ENCODE assay signal across 9 mouse cellular contexts in the genomic region with DNA sequence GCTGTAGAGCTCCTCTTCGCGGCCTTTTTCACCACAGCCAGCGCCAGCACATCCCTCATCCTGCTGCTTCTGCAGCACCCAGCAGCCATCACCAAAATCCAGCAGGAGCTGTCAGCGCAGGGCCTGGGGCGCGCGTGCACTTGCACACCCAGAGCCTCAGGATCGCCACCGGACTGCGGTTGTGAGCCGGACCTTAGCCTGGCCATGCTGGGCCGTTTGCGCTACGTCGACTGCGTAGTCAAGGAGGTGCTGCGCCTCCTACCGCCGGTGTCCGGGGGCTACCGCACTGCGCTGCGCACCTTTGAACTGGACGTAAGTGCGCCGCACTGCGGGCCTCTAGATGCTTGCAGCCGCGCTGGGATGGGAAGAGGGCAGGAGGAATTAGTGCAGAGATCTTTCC. TPM values are rescaled to one million over a fixed set of nuclear protein-coding genes. Genes with fewer than 3 reads are reported as not detected.
DNase-seq lines count a peak whose midpoint lies in the region; ATAC-seq and TF ChIP-seq lines count a peak whose summit lies in the region.
"Had no signal": no experiment of that assay in that cellular context is flagged by ENCODE, and none has a peak within 500 bp of the region (broad histone marks: within the 10 kb centered on the region; RNA-seq: fewer than 3 reads in every experiment).

No protein-coding gene starts in this region.

- H3K4me3 ChIP-seq in layer of hippocampus, adult 2 months, result no peak overlapping the region
- H3K4me3 ChIP-seq in embryonic facial prominence, embryonic 15.5 days (replicated peaks), result peak overlapping the region; percentile 8; the same call in 1 of the 2 replicates
- H3K4me3 ChIP-seq in intestine, embryonic 16.5 days (ENCODE audit: low read length), result no peak overlapping the region
- H3K4me3 ChIP-seq in neural tube, embryonic 14.5 days (ENCODE audit: low read depth, low read length), result no peak overlapping the region

- H3K36me3 ChIP-seq in embryonic facial prominence, embryonic 15.5 days, result no peaks in the 10 kb centered on the region
- no peaks in the 10 kb centered on the region for H3K36me3 ChIP-seq in intestine, embryonic 16.5 days (ENCODE audit: control insufficient read depth, insufficient read depth, low read length)
- no peaks in the 10 kb centered on the region for H3K36me3 ChIP-seq in neural tube, embryonic 14.5 days (ENCODE audit: control insufficient read depth, insufficient read depth, low read length)

- TF ChIP-seq CTCF in layer of hippocampus, adult 2 months (conservative IDR thresholded peaks at IDR 0.05), result peak; percentile 50

- H3K9ac ChIP-seq in embryonic facial prominence, embryonic 15.5 days, result no peak overlapping the region
- no peak overlapping the region for H3K9ac ChIP-seq in intestine, embryonic 16.5 days (ENCODE audit: low read depth, low read length)
- no peak overlapping the region for H3K9ac ChIP-seq in neural tube, embryonic 14.5 days (replicated peaks; ENCODE audit: low read depth, low read length)

- H3K9me3 ChIP-seq in embryonic facial prominence, embryonic 15.5 days (replicated peaks), result no peaks in the 10 kb centered on the region
- H3K9me3 ChIP-seq in intestine, embryonic 16.5 days (ENCODE audit: control insufficient read depth, low read length), result no peaks in the 10 kb centered on the region
- H3K9me3 ChIP-seq in neural tube, embryonic 14.5 days (ENCODE audit: control insufficient read depth, low read length), result no peaks in the 10 kb centered on the region

- DNase-seq in layer of hippocampus, adult 2 months (ENCODE audit: low spot score in 2 of 2), result no peak
- DNase-seq in layer of hippocampus, adult 11-12 months (ENCODE audit: low spot score), result no peak
- no peak for DNase-seq in gastrocnemius, postnatal 25 days
- no peak for DNase-seq in frontal cortex, postnatal 14 days (ENCODE audit: low spot score in 2 of 2)
- no peak for DNase-seq in cerebellum, postnatal 25 days
- DNase-seq: kidney, adult 8-10 months had no signal

- no peak for ATAC-seq in embryonic facial prominence, embryonic 15.5 days (ENCODE audit: insufficient number of reproducible peaks, low FRiP score, low TSS enrichment, low read depth)
- 0 out of 2 replicates have a peak, but pooled peaks have one; percentile 31 for ATAC-seq in intestine, embryonic 16.5 days
- no peak for ATAC-seq in neural tube, embryonic 14.5 days (ENCODE audit: low read depth)

- H3K27ac ChIP-seq in layer of hippocampus, adult 2 months, result no peak overlapping the region
- H3K27ac ChIP-seq in embryonic facial prominence, embryonic 15.5 days (replicated peaks), result no peak overlapping the region
- no peak overlapping the region for H3K27ac ChIP-seq in intestine, embryonic 16.5 days (ENCODE audit: low read length)
- no peak overlapping the region for H3K27ac ChIP-seq in neural tube, embryonic 14.5 days (ENCODE audit: low read depth, low read length)

- peaks cover 100% of the 10 kb centered on the region for H3K27me3 ChIP-seq in embryonic facial prominence, embryonic 15.5 days
- peaks cover 98% of the 10 kb centered on the region for H3K27me3 ChIP-seq in intestine, embryonic 16.5 days (replicated peaks; ENCODE audit: control insufficient read depth, insufficient read depth, low read length)
- H3K27me3 ChIP-seq in neural tube, embryonic 14.5 days (ENCODE audit: control insufficient read depth, insufficient read depth, low read length), result peaks cover 97% of the 10 kb centered on the region

- peak overlapping the region; percentile 31 for H3K4me2 ChIP-seq in embryonic facial prominence, embryonic 15.5 days (replicated peaks)
- H3K4me2 ChIP-seq in intestine, embryonic 16.5 days (ENCODE audit: low read depth, low read length), result no peak overlapping the region
- peak overlapping the region; percentile 24; the same call in 1 of the 2 replicates for H3K4me2 ChIP-seq in neural tube, embryonic 14.5 days (ENCODE audit: low read depth, low read length)

- WGBS in embryonic facial prominence, embryonic 15.5 days, result 7% methylated on average over 29 of the region's 29 CpGs
- WGBS in intestine, embryonic 16.5 days, result 6% methylated on average over 29 of the region's 29 CpGs
- 1% methylated on average over 29 of the region's 29 CpGs for WGBS in neural tube, embryonic 14.5 days

- H3K4me1 ChIP-seq in embryonic facial prominence, embryonic 15.5 days, result peaks cover 30% of the 10 kb centered on the region
- H3K4me1 ChIP-seq in intestine, embryonic 16.5 days (ENCODE audit: control insufficient read depth, insufficient read depth, low read length), result peaks cover 5% of the 10 kb centered on the region; the same call in 1 of the 2 replicates
- H3K4me1 ChIP-seq in neural tube, embryonic 14.5 days (ENCODE audit: control insufficient read depth, insufficient read depth, low read length), result peaks cover 7% of the 10 kb centered on the region; the same call in 1 of the 2 replicates

RNA-seq across cellular contexts. Expression of a gene that starts 5.3 kb away (rescaled TPM):
- total RNA-seq in layer of hippocampus, adult 2 months (2021), result under 1 TPM in 1 of 2 experiments, not detected in 1; 0.28 TPM
- 1.2 and 2.0 TPM in 2 replicates for polyA plus RNA-seq in embryonic facial prominence, embryonic 15.5 days (2015; fragmentation: Nextera tagmentation; extraction: Ambion mirVana)
- not detected in 2 replicates for polyA plus RNA-seq in intestine, embryonic 16.5 days (2015; fragmentation: Nextera tagmentation; extraction: Ambion mirVana)
- not detected in 2 replicates for polyA plus RNA-seq in neural tube, embryonic 14.5 days (2014; fragmentation: Nextera tagmentation; extraction: Ambion mirVana)
- total RNA-seq in gastrocnemius, postnatal 25 days (2021), result under 1 TPM in 1 of 2 experiments, not detected in 1; 0.16 TPM

RNA-seq across cellular contexts. Expression of a gene that starts 6.9 kb away (rescaled TPM):
- under 1 TPM; 0.46 to 0.59 TPM for total RNA-seq in layer of hippocampus, adult 2 months (2021)
- 3.6 and 4.6 TPM in 2 replicates for polyA plus RNA-seq in embryonic facial prominence, embryonic 15.5 days (2015; fragmentation: Nextera tagmentation; extraction: Ambion mirVana)
- polyA plus RNA-seq in intestine, embryonic 16.5 days (2015; fragmentation: Nextera tagmentation; extraction: Ambion mirVana), result 0.45 and 0.82 TPM in 2 replicates
- 0.44 TPM in 1 of 2 replicates, not detected in the other for polyA plus RNA-seq in neural tube, embryonic 14.5 days (2014; fragmentation: Nextera tagmentation; extraction: Ambion mirVana)
- total RNA-seq in gastrocnemius, postnatal 25 days (2021), result under 1 TPM in 1 of 2 experiments, not detected in 1; 0.38 TPM
